Mouse (Mus musculus) C3H10T1/2 (cell line): Measurements from ENCODE around the gene Olfr466. TPM values are rescaled to one million over a fixed set of nuclear protein-coding genes. Genes with fewer than 3 reads are reported as not detected.

ENCODE experiments used
- polyA plus RNA-seq, 2 experiments: library from polyadenylated mRNA; unstranded; fragments of >200 nt; fragmentation: generic; extraction: Trizol; gene quantifications; one replicate each; pipeline ENCODE4 v1.2.1; 2012; ENCODE audit warnings: missing spikeins in 2 of 2

Olfr466 gene
- polyA plus RNA-seq: not detected

GRCm38 (mm10) chr13:65149940-65150339, at the start of gene Olfr466:
Gene Olfr466 (plus strand): TSS chr13:65150240.

DNA sequence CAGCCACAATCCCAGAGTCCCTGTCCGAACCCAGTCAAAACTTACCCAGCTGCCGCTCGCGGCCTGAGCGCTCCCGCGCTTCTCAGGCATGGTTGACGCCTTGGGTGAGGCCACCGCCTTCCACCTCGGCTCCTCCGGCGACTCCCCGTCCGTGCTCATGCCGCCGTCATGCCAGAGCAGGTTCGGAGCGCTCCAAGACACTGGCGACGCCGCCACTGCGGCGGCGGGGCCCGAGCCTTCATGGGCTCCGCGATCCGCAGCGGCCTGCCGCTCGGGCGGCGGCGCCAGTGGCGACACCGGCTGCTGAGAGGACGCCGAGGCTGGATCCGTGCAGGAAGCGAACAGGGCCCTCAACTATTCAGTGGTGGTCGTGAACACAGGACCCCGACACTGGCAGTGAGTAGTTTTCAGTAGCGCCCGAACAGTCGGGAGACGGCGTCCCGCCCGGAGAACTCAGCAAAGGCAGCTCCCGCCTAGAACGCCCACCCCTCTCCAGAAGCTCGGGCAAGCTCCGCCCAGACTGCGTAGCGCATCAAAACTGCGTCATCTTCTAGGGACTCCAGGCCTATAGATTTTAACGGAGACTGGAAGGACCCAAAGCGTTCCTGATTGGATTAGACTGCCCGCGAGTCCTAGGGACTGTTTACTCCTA, 37.5 kb upstream of the Olfr466 start, which contains the start of gene Mfsd14b:
Gene Mfsd14b, minus strand, starts transcription at position 517 of the 652 bp plus-strand sequence.

DNA sequence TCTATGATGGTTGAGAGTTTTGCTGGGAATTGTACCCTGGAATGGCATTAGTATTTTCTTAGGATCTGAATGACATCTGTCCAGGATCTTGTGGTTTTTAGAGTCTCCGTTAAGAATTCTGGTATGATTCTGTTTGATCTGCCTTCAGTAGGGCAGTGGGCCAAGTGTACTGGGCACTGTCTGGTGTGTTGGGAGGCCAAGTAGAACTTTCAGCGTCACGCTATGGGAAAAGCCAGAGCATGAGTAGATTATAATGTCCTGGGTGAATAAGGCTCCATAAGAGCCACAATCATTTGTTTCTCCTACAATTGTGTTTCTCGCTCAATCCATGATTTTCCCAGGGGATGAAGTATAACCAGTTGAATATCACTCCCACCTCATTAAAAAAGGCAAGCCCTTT, 12.3 kb upstream of the Olfr466 start, which contains the start of gene Olfr465-ps1:
Gene Olfr465-ps1, plus strand, starts transcription at position 301 of the 400 bp plus-strand sequence.

Other genes with a start within 250 kb of the Olfr466 start
- not detected for gene Cntnap3, start 246.3 kb upstream of the Olfr466 start, polyA plus RNA-seq
- not detected for gene Spata31, start 232.8 kb upstream of the Olfr466 start, polyA plus RNA-seq
- gene Spata31d1c, start 117.2 kb upstream of the Olfr466 start, polyA plus RNA-seq: not detected
- not detected for gene Prss47, start 97.5 kb upstream of the Olfr466 start, polyA plus RNA-seq
- gene Mfsd14b, start 37.3 kb upstream of the Olfr466 start, polyA plus RNA-seq: 1 to 10 TPM in 1 of 2 experiments, under 1 TPM in 1; 0.59 to 8.1 TPM
- not detected for gene Olfr465-ps1, start 12.2 kb upstream of the Olfr466 start, polyA plus RNA-seq
- gene Nlrp4f, start 55.7 kb downstream of the Olfr466 start, polyA plus RNA-seq: not detected
- under 1 TPM in 1 of 2 experiments, not detected in 1; 0.05 TPM for gene Gm10775, start 109.3 kb downstream of the Olfr466 start, polyA plus RNA-seq
- 1 to 10 TPM; 1.5 to 8.9 TPM for gene Zfp369, start 128.6 kb downstream of the Olfr466 start, polyA plus RNA-seq